Mouse (Mus musculus): ENCODE measurements around the gene Dnmt1.

The Dnmt1 gene

DNA sequence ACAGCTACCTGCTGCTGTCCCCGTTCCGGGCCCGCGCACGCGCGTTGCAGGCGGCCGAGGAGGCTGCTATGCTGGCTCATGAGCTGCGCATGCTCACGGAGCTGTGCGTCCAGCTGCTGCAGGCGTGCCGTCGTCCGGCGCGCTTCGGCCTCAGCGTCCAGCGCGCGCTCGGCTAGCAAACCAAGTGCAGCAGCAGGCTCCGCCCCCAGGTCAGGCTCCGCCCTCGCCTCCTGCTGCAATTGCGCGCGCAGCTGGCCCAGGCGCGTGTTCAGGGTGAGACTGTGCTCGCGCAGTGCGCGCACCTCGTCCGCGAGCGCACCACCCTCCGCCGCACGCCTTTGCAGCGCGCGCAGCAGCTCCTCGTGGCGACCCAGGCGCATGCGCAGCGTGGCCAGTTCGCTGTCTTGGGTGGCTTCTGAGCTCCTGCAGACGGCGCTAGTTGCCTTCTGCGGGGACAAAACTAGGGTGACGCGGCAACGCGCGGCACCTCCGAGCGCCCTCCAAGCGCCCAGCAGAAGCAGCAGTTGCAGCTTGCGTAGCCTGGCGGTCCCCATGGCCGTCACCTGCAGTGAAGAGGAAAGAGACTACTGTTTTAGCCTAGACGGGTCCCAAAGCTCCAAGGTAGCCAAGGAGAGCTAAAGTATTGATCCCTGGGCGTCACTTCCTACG is 81.5 kb downstream of the Dnmt1 start:
- DNase-seq, result peak; percentile 99

GRCm38 (mm10) chr9:20877118-20878040 is 82.3 kb downstream of the Dnmt1 start:
- no peak for DNase-seq

DNA sequence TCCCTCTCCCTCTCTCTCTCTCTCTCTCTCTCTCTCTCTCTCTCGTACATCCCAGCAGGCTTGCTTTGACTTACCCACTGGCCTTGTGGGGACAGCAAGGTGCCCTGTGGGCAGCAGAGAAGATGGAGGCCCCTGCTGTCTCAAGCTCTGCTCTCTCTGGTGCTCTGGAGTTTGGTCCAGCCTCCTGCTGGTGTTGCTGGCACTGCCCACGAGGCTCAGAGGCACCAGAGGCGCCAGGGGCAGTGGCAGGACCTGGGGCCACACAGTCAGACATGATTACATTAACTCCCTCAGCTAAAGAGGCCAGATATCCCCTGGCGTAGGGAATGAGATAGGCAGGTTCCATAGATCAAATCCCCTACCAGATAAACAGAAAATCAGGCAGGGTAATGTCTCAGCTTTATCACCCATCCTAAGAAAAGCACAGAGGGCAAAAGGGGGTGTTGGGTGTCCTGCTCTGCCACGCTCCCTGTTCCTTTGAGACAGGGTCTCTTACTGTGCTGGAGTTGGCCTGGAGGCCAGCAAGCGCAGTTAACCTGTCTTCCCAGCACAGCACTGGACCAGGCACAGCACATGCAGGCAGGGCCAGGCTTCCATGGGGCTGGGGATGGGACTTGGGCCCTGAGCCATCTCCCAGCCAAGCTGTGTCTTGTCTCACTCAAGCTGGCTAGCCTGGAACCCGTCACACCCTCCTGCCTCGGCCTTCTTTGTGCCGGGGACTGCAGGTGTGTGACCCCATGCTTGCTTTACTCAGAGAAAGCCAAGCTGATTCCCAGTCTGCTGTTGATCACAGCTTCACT is 83.2 kb downstream of the Dnmt1 start:
- DNase-seq, result no peak

DNA sequence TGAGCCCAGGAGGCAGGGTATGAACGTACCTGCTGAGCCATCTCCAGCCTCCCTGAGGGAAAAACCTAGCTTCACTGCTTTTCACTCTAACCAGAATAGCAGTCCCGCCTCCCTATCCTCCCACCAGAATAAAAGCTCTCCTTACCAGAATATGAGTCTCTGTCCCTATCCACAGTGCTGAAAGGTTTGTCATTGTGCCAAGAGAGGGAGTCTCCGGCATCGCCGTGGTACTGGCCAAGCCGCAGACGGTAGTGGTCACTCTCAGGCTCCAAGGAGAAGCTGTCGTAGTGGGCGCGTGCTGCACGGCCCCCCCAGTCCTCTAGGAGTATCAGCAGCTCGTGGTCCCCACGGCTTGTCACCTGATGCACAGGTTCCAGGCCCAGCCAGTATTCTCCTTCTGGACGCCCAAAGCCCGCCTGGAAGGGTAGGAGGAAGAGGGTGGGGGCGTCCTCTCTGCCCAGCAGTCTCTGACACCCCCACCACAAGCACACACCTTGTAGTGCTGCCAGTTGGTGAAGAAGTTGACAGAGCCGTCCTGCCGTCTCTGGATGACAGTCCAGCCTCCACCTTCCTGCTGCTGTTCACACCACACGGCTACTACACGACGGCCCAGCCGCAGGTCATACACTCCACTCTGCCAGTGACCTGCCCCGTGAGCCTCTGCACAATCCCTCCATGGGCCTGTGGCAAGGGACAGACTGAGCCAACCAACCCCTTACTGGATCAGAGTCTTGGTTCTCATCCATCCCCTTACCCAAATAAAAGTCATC is 84.5 kb downstream of the Dnmt1 start:
- DNase-seq, result no peak

DNA sequence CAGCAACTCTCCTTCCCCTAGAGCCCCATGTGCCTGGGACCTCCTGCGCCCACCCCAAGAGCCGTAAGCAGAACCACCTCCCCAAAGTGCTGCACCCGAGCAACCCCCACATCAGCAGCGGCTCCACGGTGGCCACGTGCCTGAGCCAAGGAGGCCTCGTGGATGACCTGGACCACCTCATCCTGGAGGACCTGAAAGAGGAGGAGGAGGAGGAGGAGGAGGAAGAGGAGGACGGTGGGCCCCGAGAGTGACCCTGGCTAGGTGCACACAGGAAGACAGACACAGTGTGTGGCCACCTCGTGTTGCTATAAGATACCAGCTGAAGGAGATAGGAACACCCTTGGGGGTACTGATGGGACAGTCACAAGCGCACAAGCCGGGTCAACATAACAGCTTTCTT is 86.2 kb downstream of the Dnmt1 start:
- DNase-seq, result no peak

DNA sequence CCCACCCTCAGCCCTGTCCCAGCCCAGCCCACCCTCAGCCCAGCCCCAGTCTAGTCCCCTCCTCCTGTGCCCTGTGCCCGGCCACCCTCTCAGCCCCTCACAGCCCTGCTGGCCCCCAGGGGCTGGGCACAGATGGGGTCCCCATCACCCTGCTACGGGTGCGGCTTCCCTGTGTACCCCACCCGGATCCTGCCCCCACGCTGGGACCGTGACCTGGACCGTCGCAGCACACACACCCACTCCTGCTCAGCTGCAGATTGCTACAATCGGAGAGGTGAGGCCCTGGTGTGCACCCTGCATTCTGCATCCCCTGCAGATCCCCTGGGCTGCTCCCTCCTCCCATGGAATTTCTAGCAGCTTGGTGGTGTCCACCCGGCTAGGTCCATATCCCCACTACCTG is 86.7 kb downstream of the Dnmt1 start:
- DNase-seq, result no peak

- DNase-seq, result no peak
Measured at GRCm38 (mm10) chr9:20870211-20871173, 89.2 kb downstream of the Dnmt1 start.

GRCm38 (mm10) chr9:20869246-20869645 is 90.4 kb downstream of the Dnmt1 start:
- no peak for DNase-seq

GRCm38 (mm10) chr9:20868448-20869001 is 91.2 kb downstream of the Dnmt1 start, which contains the start of gene A230050P20Rik:
Gene A230050P20Rik (plus strand): TSS chr9:20868642.
- DNase-seq, result peak; percentile 58

DNA sequence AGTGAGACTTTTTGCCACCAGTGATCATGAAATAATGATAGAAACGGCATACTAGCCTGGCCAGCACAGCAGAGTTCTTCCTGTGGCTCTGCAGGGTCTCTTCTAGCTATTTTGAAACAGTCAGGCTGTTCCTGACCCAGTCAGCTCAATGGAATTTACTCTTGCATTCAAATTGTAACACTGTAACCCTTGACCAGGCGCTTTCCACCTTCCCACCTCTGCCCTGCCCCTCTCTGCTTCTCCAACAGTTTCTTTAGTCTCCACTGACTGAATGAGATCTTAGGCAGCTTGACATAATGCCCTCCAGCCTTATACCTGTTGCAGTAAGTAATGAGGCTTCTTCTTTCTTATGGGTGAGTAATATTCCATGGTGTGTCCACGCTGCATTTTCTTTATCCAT is 92.8 kb downstream of the Dnmt1 start:
- no peak for DNase-seq

DNA sequence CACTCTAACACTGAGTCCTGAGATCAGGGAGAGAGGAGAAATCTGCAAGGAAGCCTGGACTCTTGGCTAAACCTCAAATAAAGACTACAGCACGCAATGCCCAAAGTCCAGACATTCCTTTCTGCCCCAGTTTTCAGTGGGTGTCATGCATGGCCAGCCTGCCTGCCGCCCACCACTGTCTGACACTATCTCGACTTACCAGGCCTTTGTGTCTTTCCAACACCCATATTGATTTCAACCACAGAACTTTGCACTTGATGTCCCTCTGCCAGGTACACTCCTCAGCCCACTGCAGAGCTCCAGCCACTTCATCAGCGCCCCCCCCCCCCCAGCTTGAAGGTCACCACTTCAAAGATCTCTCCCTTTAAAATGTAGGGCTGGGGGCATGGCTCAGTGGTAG is 97.5 kb downstream of the Dnmt1 start:
- no peak for DNase-seq

GRCm38 (mm10) chr9:20861821-20862220 is 97.9 kb downstream of the Dnmt1 start:
- peak; percentile 50 for DNase-seq

- no peak for DNase-seq
Measured at GRCm38 (mm10) chr9:20859926-20860325, 99.8 kb downstream of the Dnmt1 start.

Measured in thymus, postnatal 25 days (tissue).